Mouse (Mus musculus) frontal cortex, postnatal 10 days (tissue): ENCODE results near the gene Atp5g3.
"Not testable (repeated sequence)": the region's sequence is repeated elsewhere in the genome, so short reads cannot be mapped to it uniquely, and the experiment has no call there.

ENCODE experiments used
- DNase-seq, 2 experiments: peaks; one replicate each; pipeline ENCODE4 v3.0.0; 2022; ENCODE audit warnings: low spot score in 2 of 2, mixed read lengths in 1 of 2

Atp5g3 gene

GRCm38 (mm10) chr2:73896919-73897318, 14.2 kb downstream of the Atp5g3 start:
- DNase-seq = not testable (repeated sequence)

- no peak for DNase-seq
Measured at GRCm38 (mm10) chr2:73893473-73894270, 17.5 kb downstream of the Atp5g3 start.

- DNase-seq = peak; percentile 99
Measured at GRCm38 (mm10) chr2:73892464-73893296, 18.4 kb downstream of the Atp5g3 start, which contains the start of gene Atf2. TSS of gene Atf2 (minus strand) at chr2:73892639.

GRCm38 (mm10) chr2:73891701-73892463, 19.2 kb downstream of the Atp5g3 start:
- peak; percentile 59 for DNase-seq

GRCm38 (mm10) chr2:73885997-73886396, 25.1 kb downstream of the Atp5g3 start:
- no peak for DNase-seq

- DNase-seq = no peak
Measured at GRCm38 (mm10) chr2:73877891-73878290, 33.2 kb downstream of the Atp5g3 start.

- peak in 1 of 2 experiments; percentile 41 for DNase-seq
Measured at GRCm38 (mm10) chr2:73867764-73868487, 43.2 kb downstream of the Atp5g3 start.

- DNase-seq = no peak
Measured at GRCm38 (mm10) chr2:73860046-73860624, 51.0 kb downstream of the Atp5g3 start.
